Mouse (Mus musculus): ENCODE measurements at regions not wholly inside any gene's neighbourhood (a gene's known extent, or its start where the extent isn't known, plus 50 kb on each side); places are given as distances from the start of the nearest gene placed in this dataset.

DNA sequence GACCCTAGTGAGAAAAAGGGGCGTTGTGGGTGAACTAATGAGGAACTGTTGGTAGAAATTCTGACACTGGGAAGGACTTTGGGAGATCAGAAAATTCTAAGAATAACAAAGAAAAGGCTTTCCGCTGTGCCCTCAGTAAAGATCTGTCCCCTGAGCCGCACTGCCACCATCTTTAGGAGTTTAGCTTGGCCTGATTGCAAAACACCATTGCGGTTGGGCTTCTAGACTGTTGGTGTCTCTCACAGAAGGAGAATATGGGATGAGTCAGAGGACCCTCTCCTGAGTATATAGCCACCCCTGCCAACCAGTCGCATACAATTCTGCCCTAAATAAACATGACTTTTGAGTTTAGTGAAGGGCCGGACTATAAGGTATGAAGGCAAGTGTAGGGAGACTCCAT lies 147.5 kb upstream of the Nrip1 start:
- no peak overlapping the region for H3K4me3 ChIP-seq (replicated peaks; ENCODE audit: insufficient read depth, low read depth, low read length)
- H3K4me1 ChIP-seq (ENCODE audit: control insufficient read depth, insufficient read depth, low read length): no peaks in the 10 kb centered on the region
- no peak for DNase-seq
- TF ChIP-seq POLR2A (IDR thresholded peaks at IDR 0.05; ENCODE audit: borderline replicate concordance, insufficient read depth, low read length) (no peak), CTCF (IDR thresholded peaks at IDR 0.05; ENCODE audit: borderline replicate concordance, insufficient read depth, low read depth, low read length) (no peak)
- WGBS: 93% methylated on average over 6 of the region's 6 CpGs
- H3K27ac ChIP-seq (ENCODE audit: insufficient read depth, low read length): no peak overlapping the region
- H3K27me3 ChIP-seq (ENCODE audit: control insufficient read depth, insufficient read depth, low read length): no peaks in the 10 kb centered on the region

DNA sequence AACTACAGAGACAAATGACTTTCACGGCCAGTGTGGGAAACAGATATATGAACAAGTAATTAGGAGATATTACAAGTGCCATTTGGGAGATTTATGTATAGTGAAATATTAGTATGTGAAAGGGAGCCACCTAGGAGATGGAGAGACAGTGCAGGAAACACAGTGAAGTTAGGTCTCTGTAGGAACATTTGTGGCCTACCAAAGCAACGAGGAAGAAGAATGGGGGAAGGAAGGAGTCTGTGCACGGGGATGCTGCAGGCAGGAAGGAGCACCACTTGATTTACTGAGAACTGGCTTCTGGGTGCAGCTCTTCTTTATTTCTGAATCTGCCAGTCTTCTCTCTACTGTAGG lies 147.0 kb upstream of the Nrip1 start:
- Histone ChIP-seq H3K27ac (ENCODE audit: insufficient read depth, low read length) (no peak overlapping the region), H3K4me3 (replicated peaks; ENCODE audit: insufficient read depth, low read depth, low read length) (no peak overlapping the region), H3K4me1 (ENCODE audit: control insufficient read depth, insufficient read depth, low read length) (no peaks in the 10 kb centered on the region), H3K27me3 (ENCODE audit: control insufficient read depth, insufficient read depth, low read length) (no peaks in the 10 kb centered on the region)
- no peak for DNase-seq
- 68% methylated on average over 3 of the region's 3 CpGs for WGBS
- TF ChIP-seq CTCF (IDR thresholded peaks at IDR 0.05; ENCODE audit: borderline replicate concordance, insufficient read depth, low read depth, low read length) (no peak), POLR2A (IDR thresholded peaks at IDR 0.05; ENCODE audit: borderline replicate concordance, insufficient read depth, low read length) (no peak)

DNA sequence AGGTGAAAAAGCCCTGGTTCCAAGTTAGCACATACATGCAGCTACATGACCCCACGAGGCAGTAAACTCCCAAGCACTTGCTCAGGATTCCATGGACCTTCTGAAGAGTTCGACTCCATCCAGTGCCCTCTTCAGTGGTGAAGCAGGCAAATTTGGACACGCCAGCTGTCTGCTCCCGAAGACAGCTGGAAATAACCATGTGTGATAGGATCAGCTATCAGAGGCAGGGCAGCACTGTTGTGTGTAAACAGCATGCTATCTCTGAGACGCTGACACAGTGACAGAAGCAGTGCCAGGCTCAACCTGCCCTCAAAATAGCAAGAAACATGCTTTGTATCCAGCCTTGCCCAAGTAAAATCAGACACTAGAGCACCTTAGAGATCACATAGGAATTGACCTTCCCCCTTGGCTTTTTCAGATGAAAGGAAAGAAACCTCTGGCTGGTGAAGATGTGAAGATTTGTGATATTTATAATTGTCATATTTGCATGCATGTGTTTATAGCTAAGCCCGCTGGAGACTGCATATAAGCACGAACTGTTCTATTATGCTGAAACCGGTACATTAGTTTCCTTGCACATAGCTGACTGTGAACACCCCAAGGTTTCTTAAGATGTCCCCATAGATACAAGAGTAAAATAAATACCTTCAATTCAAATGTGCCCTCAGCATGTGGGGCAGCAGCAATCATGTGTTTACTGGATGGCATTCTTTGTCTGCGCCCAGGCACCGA lies 146.4 kb upstream of the Nrip1 start:
- no peak for DNase-seq
- Histone ChIP-seq H3K27ac (ENCODE audit: insufficient read depth, low read length) (no peak overlapping the region), H3K4me1 (ENCODE audit: control insufficient read depth, insufficient read depth, low read length) (no peaks in the 10 kb centered on the region), H3K4me3 (replicated peaks; ENCODE audit: insufficient read depth, low read depth, low read length) (no peak overlapping the region), H3K27me3 (ENCODE audit: control insufficient read depth, insufficient read depth, low read length) (no peaks in the 10 kb centered on the region)
- 81% methylated on average over 10 of the region's 10 CpGs for WGBS
- TF ChIP-seq POLR2A (IDR thresholded peaks at IDR 0.05; ENCODE audit: borderline replicate concordance, insufficient read depth, low read length): no peak
- no peak for TF ChIP-seq CTCF (IDR thresholded peaks at IDR 0.05; ENCODE audit: borderline replicate concordance, insufficient read depth, low read depth, low read length)

DNA sequence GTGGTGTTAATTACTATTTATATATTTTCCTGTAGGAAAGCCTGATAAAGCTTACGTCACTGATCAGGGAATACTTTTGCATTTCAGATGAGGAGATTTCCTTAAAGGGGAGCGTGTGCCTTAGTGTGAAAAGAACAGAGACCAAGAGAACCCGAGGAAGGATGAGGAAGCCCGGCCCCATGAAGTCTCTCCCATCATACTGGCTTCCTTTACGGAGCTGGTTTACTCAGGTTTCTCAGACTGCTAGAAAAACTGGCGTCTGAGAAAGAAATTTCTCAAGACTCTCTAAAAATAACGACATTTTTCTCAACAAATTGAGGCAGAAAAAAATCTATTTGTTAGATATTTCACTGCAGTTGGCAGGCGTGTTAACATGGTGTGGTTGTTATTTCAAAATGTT lies 137.2 kb upstream of the Nrip1 start:
- TF ChIP-seq CTCF (IDR thresholded peaks at IDR 0.05; ENCODE audit: borderline replicate concordance, insufficient read depth, low read depth, low read length): no peak
- no peak for TF ChIP-seq POLR2A (IDR thresholded peaks at IDR 0.05; ENCODE audit: borderline replicate concordance, insufficient read depth, low read length)
- WGBS: 79% methylated on average over 8 of the region's 8 CpGs
- Histone ChIP-seq H3K27me3 (ENCODE audit: control insufficient read depth, insufficient read depth, low read length) (no peaks in the 10 kb centered on the region), H3K4me3 (replicated peaks; ENCODE audit: insufficient read depth, low read depth, low read length) (no peak overlapping the region), H3K27ac (ENCODE audit: insufficient read depth, low read length) (no peak overlapping the region), H3K4me1 (ENCODE audit: control insufficient read depth, insufficient read depth, low read length) (no peaks in the 10 kb centered on the region)
- no peak for DNase-seq

DNA sequence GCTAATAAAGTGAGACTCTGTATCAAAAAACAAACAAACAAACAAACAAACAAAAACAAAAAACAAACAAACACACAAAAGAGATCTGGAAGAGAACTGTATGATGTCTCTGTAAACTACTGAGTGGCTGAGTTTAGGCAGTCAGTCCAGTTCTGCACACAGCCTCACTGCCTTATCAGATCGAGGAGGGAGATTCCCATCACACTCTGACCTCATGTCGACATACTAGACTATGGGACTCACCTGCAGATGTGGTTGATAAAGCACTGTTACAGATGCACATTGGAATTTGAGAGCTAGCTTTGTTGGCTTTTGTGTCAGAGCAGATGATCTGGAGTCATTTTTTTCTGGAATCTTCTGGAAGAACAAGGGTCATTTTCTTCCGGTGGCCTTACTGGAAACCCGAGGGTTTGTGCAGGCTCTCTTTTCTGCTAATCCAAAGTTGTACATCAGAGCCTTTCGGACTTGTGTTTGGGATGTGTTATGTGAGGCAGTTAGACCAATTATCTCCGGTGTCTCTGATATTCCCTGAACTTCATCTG lies 135.6 kb upstream of the Nrip1 start:
- Histone ChIP-seq H3K4me3 (replicated peaks; ENCODE audit: insufficient read depth, low read depth, low read length) (no peak overlapping the region), H3K27me3 (ENCODE audit: control insufficient read depth, insufficient read depth, low read length) (no peaks in the 10 kb centered on the region), H3K27ac (ENCODE audit: insufficient read depth, low read length) (no peak overlapping the region), H3K4me1 (ENCODE audit: control insufficient read depth, insufficient read depth, low read length) (no peaks in the 10 kb centered on the region)
- no peak for TF ChIP-seq CTCF (IDR thresholded peaks at IDR 0.05; ENCODE audit: borderline replicate concordance, insufficient read depth, low read depth, low read length)
- TF ChIP-seq POLR2A (IDR thresholded peaks at IDR 0.05; ENCODE audit: borderline replicate concordance, insufficient read depth, low read length): no peak
- DNase-seq: no peak
- 89% methylated on average over 6 of the region's 6 CpGs for WGBS

DNA sequence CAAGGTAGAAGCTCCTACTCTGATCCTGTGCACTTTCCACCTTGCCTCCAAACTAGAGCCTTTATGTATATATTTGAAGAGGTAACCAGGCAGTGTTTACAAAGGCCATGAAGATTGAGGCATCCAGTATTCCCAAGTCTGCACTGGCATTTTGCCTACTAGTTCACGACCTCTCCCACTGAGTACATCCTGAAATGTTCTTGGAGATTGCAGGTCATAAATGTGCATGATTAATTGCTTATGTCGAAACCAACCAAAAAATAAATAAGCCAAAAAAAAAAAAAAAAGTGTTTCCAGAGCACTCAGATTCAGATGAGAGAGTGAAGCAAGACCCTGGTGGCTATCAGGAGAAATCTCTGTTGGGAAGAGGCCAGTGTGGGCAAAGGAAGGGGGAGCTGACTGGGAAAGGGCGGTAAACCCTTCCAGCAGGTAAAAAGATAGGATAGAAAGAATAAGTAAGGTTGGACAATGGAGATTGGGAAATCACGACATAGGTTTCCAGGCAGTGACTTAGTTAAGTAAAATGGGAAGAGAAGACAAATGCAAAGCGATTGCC lies 133.6 kb upstream of the Nrip1 start:
- no peaks in the 10 kb centered on the region for H3K4me1 ChIP-seq (ENCODE audit: control insufficient read depth, insufficient read depth, low read length)
- no peak for DNase-seq
- WGBS: 77% methylated on average over 5 of the region's 5 CpGs
- no peak overlapping the region for H3K4me3 ChIP-seq (replicated peaks; ENCODE audit: insufficient read depth, low read depth, low read length)
- TF ChIP-seq CTCF (IDR thresholded peaks at IDR 0.05; ENCODE audit: borderline replicate concordance, insufficient read depth, low read depth, low read length) (no peak), POLR2A (IDR thresholded peaks at IDR 0.05; ENCODE audit: borderline replicate concordance, insufficient read depth, low read length) (no peak)
- no peak overlapping the region for H3K27ac ChIP-seq (ENCODE audit: insufficient read depth, low read length)
- H3K27me3 ChIP-seq (ENCODE audit: control insufficient read depth, insufficient read depth, low read length): no peaks in the 10 kb centered on the region

DNA sequence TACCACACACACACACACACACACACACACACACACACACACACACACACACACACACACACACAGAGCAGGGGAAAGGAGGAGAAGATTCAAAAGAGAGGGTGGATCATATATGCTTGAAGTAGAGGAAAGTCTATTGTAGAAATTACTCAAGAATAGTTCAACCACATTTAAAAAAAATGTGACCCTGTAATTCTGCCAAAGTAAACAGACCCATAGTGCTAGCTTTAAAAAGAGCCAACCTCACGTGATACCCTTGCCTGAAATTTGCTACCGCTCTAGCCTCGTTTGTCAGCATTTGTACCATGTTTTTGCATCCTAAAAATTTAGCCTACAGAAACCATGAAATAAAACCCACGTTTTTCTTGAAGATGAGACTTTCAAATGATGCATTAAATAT lies 132.6 kb upstream of the Nrip1 start:
- TF ChIP-seq CTCF (IDR thresholded peaks at IDR 0.05; ENCODE audit: borderline replicate concordance, insufficient read depth, low read depth, low read length): no peak
- no peak for TF ChIP-seq POLR2A (IDR thresholded peaks at IDR 0.05; ENCODE audit: borderline replicate concordance, insufficient read depth, low read length)
- Histone ChIP-seq H3K4me1 (ENCODE audit: control insufficient read depth, insufficient read depth, low read length) (no peaks in the 10 kb centered on the region), H3K4me3 (replicated peaks; ENCODE audit: insufficient read depth, low read depth, low read length) (no peak overlapping the region), H3K27me3 (ENCODE audit: control insufficient read depth, insufficient read depth, low read length) (no peaks in the 10 kb centered on the region), H3K27ac (ENCODE audit: insufficient read depth, low read length) (no peak overlapping the region)
- 74% methylated on average over 4 of the region's 4 CpGs for WGBS
- no peak for DNase-seq

Data from cerebellum, adult 2 months (tissue).